Mouse (Mus musculus): ENCODE data around the gene Gm44965. TPM values are rescaled to one million over a fixed set of nuclear protein-coding genes. Genes with fewer than 3 reads are reported as not detected.

Gene Gm44965
- total RNA-seq, 4 experiments from 2014 or later = 4.4 to 9.4 TPM; not detected in 2

DNA sequence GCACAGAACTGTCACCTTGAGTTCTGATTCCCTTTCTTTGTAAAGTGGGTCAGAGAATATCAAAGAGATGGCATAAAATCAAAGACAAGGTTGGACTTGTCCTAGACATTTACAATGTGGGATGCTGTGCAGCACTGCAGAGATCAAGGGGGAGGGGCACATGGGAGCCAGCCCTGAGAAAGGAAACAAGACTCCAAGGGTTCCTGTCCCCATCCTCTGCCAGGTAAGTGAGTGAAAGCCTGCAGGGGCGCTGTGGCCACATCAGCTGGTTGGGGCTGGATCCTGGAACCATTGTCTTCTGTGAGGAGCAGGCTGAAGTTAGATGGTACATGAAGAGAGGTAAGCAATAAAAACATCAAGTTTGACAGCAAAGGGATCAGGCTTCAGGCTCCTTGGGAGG lies 29.7 kb downstream of the Gm44965 start:
- DNase-seq (ENCODE audit: low spot score in 2 of 2) = no peak

DNA sequence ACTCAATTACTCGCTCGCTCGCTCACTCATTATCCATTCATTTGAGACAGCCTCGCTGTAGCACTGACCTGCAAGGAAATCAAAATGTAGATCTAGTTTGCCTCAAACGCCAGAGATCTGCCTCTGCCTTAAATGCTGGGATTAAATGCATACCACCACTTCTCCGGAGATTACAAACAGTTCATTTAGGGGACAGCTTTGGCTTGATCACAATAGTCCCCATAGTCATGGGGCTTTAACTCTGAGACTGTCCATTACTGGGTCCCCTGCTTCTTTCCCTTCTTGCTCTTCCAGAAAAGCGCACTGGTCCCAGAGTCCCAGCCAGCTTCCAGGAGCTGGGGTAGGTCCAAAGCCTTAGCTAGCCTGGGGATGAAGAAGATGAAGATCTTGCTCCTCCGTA lies 32.7 kb downstream of the Gm44965 start, which contains the start of gene AI854703:
TSS of gene AI854703 (plus strand) at position 301 of the 400 bp plus-strand sequence.
- no peak for DNase-seq (ENCODE audit: low spot score in 2 of 2)

DNA sequence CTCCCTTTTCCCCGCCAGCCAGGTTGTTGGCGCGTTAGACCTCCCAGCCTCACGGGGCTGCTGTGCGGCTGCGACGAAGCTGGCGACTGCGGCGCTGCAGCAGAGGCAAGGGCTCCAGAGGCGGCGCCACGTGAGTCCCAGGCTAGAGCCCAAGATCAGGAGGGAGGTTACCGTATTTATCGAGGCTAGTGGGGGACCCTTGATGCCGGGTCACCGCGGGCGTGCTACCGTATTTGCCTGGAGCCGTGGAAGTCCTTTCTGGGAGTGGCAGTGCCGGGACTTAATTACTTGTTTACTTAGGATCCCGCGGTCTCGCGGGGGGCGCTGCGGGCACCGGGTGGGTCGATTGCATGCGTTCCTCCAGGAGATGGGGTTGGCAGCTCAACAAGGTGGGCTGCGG lies 33.2 kb downstream of the Gm44965 start:
- peak; percentile 28 to 56 for DNase-seq (ENCODE audit: low spot score in 2 of 2)

DNA sequence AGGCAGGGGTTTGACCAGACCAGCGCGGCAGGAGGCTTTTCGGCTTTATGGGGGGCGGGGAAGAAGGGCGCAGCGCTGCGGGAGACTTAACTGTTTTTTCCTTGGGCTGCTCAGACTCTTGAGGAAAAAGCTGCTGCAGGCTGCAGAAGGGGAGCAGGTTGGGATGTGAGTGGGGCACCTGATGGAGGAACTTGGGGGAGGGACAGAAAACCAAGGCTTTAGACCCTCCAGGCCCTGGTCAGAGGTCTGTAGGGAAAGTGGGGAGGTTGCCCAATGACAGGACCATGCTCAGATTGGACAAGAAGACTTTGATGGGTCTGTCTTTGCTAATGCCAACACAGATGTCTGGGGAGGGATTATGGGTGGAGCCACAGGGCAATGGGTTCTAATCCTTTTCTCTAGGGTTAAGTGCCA lies 33.8 kb downstream of the Gm44965 start:
- DNase-seq (ENCODE audit: low spot score in 2 of 2) = no peak

DNA sequence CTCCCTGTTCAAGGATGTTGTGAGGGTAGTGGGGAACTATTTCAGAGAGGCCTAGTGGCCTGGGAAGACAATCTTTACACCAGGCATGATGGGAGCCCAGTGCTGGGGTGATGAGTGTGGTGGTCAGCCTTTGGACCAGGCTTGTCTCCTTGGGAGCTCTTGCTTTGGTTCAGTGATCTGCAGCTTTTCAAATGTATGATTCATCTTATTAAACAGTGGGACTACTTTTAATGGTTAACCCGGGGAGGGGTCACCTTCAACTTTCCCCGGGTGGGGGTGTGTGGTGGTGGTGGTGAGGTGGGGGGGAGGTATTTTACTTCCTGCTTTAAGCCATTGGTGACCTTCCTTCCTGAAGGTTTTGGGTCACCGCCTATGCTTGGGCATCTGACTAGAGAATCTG lies 34.6 kb downstream of the Gm44965 start:
- no peak for DNase-seq (ENCODE audit: low spot score in 2 of 2)

DNA sequence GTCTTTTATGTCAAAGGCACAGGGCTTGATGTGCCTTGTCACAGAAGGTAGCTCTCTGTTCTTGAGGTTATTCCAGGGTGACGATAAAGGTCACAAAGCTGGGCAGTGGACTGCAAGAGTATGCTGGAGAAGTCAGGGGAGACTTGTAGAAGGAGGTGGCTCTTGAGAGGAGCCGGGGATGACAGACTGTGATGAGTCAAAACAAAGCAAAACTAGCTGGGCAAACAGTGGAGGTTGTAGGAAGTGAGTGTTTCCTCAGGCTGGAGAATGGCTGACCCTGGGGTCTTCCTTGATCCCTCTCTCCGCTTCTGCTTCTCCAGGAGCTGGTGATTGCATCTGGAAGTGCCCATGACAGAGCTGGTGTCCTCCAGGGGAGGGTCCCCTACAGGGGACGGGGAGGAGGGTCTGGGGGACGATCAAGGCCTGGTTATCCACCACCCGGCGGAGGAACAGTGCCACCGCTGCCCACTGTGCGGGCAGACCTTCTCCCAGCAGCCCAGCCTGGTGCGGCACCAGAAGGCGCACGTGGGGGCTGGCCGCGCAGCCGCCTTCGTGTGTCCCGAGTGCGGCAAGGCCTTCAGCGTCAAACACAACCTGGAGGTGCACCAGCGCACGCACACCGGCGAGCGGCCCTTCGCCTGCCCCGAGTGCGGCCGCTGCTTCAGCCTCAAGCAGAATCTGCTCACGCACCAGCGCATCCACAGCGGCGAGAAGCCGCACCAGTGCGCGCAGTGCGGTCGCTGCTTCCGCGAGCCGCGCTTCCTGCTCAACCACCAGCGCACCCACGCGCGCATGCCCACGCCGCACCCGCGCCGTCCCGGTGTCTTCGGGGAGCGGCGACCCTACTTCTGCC lies 35.3 kb downstream of the Gm44965 start:
- DNase-seq (ENCODE audit: low spot score in 2 of 2) = no peak

DNA sequence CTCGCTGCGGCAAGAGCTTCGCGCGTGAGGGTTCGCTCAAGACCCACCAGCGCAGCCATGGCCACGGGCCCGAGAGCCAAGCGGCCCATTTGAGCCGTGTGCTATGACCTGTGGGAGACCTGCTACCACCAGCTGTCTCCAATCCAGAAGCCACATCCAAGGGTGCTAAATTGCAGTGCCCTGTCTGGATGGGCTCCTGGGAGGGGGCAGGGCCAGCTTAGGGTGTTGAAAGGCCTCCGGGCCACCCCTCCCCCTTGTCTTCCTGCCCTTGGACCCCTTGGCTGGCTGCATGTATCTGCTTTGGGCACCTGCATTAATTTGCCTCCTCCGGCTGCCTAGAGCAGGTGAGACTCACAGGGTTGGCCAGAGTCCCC lies 35.9 kb downstream of the Gm44965 start:
- DNase-seq (ENCODE audit: low spot score in 2 of 2) = no peak

DNA sequence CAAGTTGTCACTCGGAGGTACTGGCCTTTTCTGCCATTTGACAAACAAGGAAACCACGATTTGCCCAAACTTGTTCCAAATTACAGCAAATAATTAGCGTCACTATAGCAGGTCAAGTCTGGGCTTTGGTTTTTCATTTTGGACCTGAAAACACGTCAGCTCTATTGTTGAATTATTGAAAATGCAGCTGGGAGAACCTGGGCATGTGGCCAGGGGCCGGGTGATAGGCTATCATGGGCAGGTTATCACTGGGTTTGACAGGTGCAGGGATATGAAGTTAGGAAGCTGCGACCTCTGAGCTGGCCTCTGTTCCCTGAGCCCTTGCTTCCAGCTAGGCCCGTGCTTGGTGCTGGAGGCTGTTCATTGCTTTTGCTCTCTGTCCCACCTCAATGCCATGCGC lies 37.1 kb downstream of the Gm44965 start:
- no peak for DNase-seq (ENCODE audit: low spot score in 2 of 2)

DNA sequence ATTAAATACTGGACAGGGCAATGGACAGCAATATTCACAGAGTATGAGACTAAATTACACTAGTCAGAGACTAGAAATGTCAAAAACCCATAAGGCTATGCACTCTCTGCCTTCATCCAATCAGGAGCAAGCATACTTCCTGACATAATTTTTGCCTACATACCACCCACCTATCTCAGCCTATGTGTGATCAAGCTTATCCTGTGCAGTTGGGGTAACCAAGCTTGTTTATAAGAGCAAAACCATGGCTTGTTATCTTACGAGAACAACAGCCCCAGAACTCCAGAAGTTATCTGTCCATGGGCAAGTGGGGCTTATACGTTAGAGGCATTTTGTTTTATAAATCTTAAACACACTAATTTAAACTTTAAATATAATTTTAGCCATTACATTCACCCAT lies 41.4 kb downstream of the Gm44965 start:
- no peak for DNase-seq (ENCODE audit: low spot score in 2 of 2)

DNA sequence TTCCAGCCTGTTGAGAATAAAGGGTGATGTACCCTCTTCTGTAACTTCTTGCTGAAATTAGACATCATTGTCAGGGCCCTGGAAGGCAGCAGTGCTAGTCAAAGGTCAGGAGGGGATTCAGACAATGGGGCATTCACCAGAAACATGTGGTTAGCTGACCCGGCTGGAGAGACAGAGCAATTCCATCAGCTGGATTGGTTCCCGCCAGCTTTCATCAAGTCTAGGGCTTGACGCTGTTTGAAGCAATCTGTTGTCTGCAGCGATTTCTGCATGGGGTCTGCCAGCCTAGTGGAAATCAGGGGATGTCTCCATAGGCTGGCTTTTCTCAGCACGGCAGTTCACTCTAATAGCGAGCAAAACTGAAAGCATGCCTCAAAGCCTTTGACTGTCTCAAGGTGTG lies 42.8 kb downstream of the Gm44965 start:
- DNase-seq (ENCODE audit: low spot score in 2 of 2) = no peak

DNA sequence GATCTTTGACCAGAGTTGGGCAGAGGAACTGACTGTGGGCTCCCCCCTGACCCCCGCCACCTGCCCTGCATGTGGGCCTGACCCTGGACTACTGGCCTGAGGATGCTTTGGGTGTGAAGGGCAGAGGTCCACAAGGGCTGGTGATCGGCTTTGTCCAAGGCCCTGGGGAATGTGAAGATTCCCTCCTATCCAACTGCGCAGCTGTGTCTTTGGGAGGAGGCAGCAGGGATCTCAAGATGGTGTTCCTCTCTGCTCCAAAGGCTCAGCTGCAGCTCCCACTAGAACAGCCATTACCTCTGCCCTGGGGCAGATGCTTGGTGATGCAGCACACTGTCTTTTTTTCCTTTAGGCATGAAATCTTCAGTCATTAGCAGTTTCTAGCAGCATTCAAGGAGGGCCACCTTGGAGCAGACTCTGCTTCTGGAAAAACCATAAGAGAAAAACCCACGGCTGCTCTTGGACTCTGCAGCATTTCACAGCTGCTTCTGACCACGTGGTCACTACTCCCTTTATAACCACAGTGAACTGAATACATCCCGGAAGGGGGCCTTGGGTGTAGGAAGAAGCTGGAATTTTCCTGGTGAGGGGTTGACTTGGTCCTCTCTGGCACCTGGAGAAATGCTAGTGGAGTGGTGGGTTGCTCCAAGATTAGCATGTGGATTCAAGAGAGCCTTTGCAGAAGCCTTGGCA lies 44.2 kb downstream of the Gm44965 start:
- no peak for DNase-seq (ENCODE audit: low spot score in 2 of 2)

DNA sequence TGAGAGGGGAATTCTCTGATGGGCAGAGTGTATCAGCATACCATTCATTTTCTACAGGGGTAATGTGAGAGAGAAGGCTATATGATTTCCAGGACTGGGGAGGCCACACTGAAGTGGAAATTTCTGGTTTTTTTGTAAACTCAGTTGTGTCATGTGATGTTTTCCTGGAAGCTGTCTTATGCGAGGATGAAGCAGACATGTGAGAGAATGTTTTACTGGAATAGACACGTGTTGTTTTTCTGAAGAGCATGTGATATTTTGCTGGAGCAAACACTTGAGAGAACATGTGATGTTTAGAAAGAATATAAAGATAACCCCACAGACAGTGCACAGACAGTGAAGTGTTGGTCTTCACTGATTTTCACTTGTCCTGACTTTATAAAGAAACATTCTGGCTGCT lies 44.8 kb downstream of the Gm44965 start:
- DNase-seq (ENCODE audit: low spot score in 2 of 2) = no peak

DNA sequence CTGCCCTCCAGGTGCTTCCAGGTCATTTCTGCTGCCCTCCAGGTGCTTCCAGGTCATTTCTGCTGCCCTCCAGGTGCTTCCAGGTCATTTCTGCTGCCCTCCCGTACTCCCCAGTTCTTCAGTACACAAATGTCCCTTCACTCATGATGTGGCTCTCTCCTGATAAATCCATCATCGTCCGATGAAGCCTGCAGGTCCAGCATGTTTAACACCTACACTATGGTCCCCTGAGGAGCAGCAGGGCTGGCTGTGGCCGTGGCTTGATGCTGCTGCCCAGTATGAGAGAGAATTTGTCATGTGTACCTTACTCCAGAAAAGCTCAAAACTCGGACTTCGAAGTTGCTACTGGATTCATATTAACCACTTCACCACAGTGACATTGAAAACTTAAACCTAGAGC lies 47.6 kb downstream of the Gm44965 start:
- DNase-seq (ENCODE audit: low spot score in 2 of 2) = no peak

DNA sequence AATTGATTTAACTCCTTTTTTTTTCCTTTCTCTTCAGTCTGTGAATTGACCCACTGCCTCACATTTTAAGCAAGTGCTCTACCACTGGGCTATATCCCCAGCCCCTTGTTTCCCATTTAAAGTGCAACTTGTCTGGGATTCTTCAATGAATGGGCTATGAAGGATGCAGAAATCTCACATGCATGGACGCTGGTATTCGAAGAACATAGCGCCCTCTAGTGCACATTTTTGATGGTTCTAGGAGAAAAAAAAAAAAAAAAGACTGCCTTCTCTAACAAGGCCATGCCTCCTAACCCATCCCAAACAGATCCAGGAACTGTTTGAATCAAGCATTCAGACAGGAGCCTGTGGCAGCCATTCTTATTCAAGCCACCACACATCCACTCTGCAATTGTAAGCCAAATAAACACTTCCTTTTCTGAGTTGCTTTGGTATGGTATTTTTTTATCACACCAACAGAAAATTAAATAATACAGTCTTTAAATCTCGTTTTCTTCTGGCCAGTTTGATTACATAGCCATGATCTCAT lies 49.1 kb downstream of the Gm44965 start:
- DNase-seq (ENCODE audit: low spot score in 2 of 2) = no peak

DNA sequence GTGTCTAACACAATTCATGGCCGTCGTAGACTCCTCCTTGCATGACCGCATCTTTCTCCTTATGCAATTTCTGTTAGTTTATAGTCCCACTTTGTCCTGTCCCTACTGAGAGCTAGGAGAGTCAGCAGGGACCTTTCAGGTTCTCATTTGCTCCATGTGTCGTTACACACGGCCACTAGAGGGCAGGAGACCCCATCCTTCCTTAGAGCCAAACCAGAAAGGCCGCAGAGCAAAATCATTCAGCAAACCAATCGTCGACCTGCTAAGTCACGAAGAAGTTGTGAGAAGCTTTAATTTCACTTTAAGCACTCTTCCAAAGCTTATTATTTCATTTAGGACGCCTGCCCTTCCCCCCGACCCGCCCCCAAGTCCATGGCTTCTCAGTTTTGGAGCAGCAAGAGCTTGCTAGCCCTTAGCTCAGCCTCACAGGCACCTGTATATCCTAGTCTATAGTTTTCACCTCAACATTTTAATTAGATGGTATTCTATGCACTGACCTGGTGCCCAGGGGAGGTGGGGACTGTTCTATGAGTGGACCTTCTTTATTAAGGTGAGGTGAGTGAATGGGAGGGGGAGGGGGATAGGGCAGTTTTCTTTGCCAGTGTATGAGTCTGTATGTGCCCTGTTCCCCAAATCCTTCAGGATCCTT lies 52.0 kb downstream of the Gm44965 start:
- DNase-seq (ENCODE audit: low spot score in 2 of 2) = peak; percentile 26 to 53

DNA sequence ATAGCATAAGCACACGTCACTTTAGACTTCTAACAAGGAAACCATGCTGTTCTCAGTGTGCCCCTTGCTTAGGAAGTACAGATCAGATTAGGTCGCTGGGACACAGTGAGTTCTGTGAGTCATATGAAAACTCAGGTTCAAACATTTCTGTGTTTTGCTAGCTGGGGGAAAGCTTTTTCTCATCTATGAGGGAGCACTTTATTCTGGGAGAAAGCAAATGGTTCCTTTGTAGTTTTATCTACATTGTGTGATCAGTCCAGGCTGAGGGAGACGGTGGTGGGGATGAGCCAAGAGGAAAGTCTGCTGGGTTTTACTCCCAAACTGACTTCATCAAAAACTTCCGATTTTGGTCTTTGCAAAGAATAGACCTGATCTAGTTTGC lies 52.6 kb downstream of the Gm44965 start:
- no peak for DNase-seq (ENCODE audit: low spot score in 2 of 2)

DNA sequence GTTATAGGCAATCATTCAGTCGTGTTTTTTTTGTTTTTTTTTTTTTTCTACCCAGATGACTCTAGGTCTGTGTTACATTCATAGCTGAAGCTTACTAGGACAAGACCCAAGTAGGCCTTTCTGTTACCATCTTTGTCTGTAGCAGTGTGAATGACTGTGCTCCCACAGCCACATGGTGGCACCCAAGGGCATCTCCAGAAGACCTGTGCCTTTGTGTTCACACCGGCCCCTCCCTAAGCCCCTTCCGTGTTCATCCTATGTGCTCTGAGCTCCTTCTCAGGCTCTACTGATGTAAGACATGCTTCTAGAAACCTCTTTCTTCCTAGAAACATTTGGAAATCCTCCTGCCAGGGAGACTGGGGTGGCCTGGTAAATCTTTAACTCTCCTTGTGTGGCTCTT lies 53.3 kb downstream of the Gm44965 start, which contains the start of gene Gimap8:
TSS of gene Gimap8 (plus strand) at position 240 of the 400 bp plus-strand sequence.
- peak in 1 of 2 experiments; percentile 2 for DNase-seq (ENCODE audit: low spot score in 2 of 2)

DNA sequence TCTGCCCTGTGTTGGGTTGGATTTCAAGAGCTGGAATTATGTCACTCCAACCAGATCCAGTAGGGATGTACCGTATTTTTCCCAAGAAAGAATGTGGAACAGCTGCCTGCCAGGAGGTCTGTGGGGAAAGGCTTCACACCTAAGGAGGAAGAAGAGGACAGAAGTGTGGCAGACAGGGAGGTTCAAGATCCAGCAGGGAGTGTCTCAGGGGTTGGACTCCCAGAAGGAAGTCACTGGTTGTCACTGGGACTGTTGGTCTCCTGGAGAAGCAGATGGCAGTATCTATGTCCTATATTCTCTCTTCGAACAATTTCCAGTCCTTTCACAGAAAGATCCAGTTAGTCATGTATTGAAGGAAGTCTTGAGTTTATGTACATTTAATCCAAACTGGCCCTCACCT lies 53.9 kb downstream of the Gm44965 start:
- peak in 1 of 2 experiments; percentile 0 for DNase-seq (ENCODE audit: low spot score in 2 of 2)

DNA sequence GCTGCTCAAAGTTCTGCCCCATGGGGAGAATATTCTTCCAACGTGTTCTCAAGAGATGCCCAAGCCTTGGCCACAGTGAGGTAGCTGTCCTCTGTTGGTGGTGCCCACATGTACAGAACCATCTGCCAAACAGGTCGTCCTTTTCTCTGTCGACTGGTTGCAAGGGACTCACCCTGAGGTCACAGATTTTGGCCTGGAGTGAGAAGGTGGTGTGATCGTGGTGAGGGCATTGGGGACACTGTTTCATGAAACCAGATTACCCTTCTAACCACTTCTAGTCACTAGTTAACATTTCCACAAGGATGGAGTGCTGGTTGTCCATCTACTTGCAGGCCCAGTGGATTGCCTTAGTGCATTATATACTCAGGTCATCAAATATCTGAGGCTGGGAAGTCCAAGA lies 55.0 kb downstream of the Gm44965 start:
- DNase-seq (ENCODE audit: low spot score in 2 of 2) = no peak

DNA sequence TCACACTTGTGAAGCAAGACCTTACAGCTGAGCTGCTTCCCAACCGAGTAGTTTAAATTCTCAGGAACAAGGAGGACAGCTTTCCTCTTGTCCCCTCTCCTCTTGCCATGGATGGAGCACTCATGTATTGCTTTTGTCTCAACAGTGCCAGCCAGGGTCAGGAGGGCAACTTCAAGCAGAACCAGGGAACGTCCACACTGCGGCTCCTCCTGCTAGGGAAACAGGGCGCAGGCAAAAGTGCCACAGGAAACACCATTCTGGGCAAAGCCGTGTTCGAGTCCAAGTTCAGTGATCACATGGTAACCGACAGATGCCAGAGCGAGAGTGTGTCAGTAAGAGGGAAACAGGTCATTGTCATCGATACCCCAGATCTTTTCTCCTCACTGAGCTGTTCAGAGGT lies 56.3 kb downstream of the Gm44965 start:
- DNase-seq (ENCODE audit: low spot score in 2 of 2) = peak in 1 of 2 experiments; percentile 1

DNA sequence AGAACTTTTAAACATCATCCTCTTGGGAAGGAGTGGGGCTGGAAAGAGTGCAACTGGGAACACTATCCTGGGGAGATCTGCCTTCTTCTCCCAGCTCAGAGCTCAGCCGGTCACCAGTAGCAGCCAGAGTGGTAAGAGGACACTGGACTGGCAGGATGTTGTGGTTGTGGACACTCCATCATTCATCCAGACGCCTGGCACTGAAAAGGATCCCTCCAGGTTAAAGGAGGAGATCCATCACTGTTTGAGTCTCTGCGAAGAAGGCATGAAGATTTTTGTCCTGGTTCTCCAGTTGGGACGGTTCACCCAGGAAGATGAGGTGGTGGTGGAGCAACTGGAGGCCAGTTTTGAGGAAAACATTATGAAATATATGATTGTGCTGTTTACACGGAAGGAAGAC lies 65.0 kb downstream of the Gm44965 start:
- DNase-seq (ENCODE audit: low spot score in 2 of 2) = no peak

DNA sequence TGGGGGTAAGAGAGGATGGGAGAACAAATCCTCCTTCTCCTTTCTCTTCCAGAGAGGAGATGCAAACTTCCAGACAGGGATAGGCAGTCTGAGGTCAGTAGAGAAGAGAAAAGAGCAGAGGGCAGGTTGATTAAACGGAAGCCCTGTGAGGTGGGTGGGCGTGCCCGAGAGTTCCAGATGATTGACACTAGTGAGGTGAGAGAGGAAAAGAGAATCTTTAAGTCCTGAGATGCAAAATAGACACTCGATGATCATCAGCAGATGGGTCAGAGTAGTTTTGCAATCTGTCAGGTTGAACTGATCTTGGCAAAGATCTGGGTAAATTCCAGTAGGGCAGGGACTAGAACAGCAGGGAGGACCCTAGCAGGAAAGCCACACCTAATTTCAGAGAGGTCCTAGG lies 71.0 kb downstream of the Gm44965 start:
- no peak for DNase-seq (ENCODE audit: low spot score in 2 of 2)

All from gastrocnemius, adult 8-10 months (tissue).